Mouse (Mus musculus) WW6 (cell line): ENCODE data around the gene Ppp1r37.
"Not testable (repeated sequence)": the region's sequence is repeated elsewhere in the genome, so short reads cannot be mapped to it uniquely, and the experiment has no call there.

Experiments
- DNase-seq: peaks from one replicate; pipeline ENCODE4 v3.0.0-alpha.2; 2013; ENCODE audit warnings: low read depth, low spot score

The Ppp1r37 gene

GRCm38 (mm10) chr7:19541681-19542154 lies 21.2 kb downstream of the Ppp1r37 start:
- no peak for DNase-seq

GRCm38 (mm10) chr7:19540771-19541566 lies 21.9 kb downstream of the Ppp1r37 start:
- no peak for DNase-seq

GRCm38 (mm10) chr7:19534676-19535075 lies 28.2 kb downstream of the Ppp1r37 start:
- DNase-seq, result no peak

GRCm38 (mm10) chr7:19532240-19532639 lies 30.6 kb downstream of the Ppp1r37 start:
- DNase-seq, result no peak

GRCm38 (mm10) chr7:19531077-19531476 lies 31.8 kb downstream of the Ppp1r37 start:
- DNase-seq, result no peak

- DNase-seq, result no peak
Measured at GRCm38 (mm10) chr7:19525105-19525481, 37.8 kb downstream of the Ppp1r37 start.

- no peak for DNase-seq
Measured at GRCm38 (mm10) chr7:19524420-19525104, 38.3 kb downstream of the Ppp1r37 start.

- DNase-seq, result no peak
Measured at GRCm38 (mm10) chr7:19523757-19524419, 39.0 kb downstream of the Ppp1r37 start.

GRCm38 (mm10) chr7:19523017-19523756 lies 39.7 kb downstream of the Ppp1r37 start:
- no peak for DNase-seq

- no peak for DNase-seq
Measured at GRCm38 (mm10) chr7:19520032-19520431, 42.8 kb downstream of the Ppp1r37 start.

- no peak for DNase-seq
Measured at GRCm38 (mm10) chr7:19517652-19518365, 45.1 kb downstream of the Ppp1r37 start, which contains the start of gene Nkpd1. Nkpd1 (plus strand) TSS chr7:19517838.

GRCm38 (mm10) chr7:19512353-19512752 lies 50.5 kb downstream of the Ppp1r37 start:
- DNase-seq, result no peak

GRCm38 (mm10) chr7:19511934-19512333 lies 50.9 kb downstream of the Ppp1r37 start:
- not testable (repeated sequence) for DNase-seq

GRCm38 (mm10) chr7:19509786-19510185 lies 53.1 kb downstream of the Ppp1r37 start:
- no peak for DNase-seq

- no peak for DNase-seq
Measured at GRCm38 (mm10) chr7:19508924-19509568, 53.8 kb downstream of the Ppp1r37 start.

- DNase-seq, result peak; percentile 80
Measured at GRCm38 (mm10) chr7:19508150-19508923, 54.5 kb downstream of the Ppp1r37 start, which contains the start of the genes Bloc1s3 and Trappc6a. Bloc1s3 (minus strand) TSS chr7:19508367. Trappc6a (plus strand) TSS chr7:19508395.

GRCm38 (mm10) chr7:19507612-19507981 lies 55.3 kb downstream of the Ppp1r37 start:
- no peak for DNase-seq

- no peak for DNase-seq
Measured at GRCm38 (mm10) chr7:19506969-19507611, 55.8 kb downstream of the Ppp1r37 start.

- no peak for DNase-seq
Measured at GRCm38 (mm10) chr7:19506326-19506725, 56.5 kb downstream of the Ppp1r37 start.
